Mouse (Mus musculus) right cerebral cortex, postnatal 4 days (tissue): ENCODE data around the gene Nfxl1.
"Not testable (repeated sequence)": the region's sequence is repeated elsewhere in the genome, so short reads cannot be mapped to it uniquely, and the experiment has no call there.

Experiments
- DNase-seq: peaks from one replicate; pipeline ENCODE4 v3.0.0-alpha.2; 2022

The Nfxl1 gene

GRCm38 (mm10) chr5:72559544-72560049 is at the start of gene Nfxl1:
TSS of gene Nfxl1 (minus strand) at chr5:72559684.
- peak; percentile 99 for DNase-seq

DNA sequence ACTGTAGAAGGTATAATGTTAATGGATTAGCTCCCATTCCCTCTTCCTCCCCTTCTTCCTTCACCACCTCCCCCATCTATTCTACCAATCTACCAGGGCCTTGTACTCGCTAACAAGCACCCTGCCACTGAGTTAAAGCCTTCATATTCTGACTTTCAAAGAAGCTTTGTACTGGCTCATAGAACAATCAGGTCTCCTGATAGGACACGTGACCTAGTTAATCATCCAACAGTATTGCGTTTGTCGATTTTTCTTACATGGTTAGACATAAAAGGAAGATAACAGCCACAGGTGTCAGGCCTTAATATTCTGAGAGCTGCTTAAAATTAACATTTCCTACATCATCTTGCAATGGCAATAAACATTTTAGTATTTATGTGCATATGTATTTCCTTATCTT is 43.7 kb upstream of the Nfxl1 start:
- no peak for DNase-seq

DNA sequence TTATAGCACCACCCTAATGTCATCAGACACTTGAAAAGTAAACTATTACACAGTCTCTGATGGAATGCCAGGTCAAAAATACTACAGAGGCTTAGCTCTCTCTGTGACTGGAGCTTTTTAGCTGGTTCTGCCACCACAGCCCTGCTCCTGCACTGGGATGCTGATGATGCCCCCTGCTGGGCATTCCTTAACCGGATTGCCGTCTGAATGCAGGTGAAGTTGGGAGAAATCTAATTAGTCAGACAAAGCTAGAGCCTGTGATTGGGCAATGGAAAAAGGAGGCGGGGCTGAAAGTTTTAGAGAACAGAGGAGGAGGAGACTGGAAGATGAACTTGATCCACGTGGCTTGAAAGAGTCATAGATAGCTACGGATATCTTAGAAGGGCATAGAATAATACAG is 41.5 kb upstream of the Nfxl1 start:
- peak; percentile 26 for DNase-seq

DNA sequence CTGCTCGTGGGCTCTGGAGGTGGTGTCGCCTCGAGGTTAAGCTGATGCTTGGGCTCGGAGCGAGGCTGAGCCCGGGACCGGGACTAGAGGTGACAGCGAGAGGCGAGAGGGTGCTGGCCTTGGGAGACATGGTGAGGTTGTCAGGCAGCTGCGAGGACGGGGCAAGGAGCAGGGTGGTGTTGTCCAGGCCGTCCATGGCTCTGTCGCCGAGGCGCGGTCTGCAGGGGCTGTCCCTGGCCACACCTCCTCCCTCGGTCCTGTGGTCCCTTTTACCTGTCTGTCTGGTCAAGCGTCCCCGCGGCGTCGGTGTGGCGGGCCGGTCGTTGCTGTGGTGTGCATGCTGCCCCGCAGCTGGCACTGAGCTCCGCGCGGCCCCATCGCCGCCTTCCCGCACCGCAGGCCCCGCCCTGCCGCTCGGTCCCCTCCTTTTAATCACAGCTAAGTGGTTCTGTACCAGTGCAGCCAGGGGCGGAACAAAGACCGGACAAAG is 27.8 kb upstream of the Nfxl1 start, which contains the start of gene Gm5868:
Gm5868 (minus strand) TSS at position 360 of the 490 bp plus-strand sequence.
- DNase-seq: no peak

DNA sequence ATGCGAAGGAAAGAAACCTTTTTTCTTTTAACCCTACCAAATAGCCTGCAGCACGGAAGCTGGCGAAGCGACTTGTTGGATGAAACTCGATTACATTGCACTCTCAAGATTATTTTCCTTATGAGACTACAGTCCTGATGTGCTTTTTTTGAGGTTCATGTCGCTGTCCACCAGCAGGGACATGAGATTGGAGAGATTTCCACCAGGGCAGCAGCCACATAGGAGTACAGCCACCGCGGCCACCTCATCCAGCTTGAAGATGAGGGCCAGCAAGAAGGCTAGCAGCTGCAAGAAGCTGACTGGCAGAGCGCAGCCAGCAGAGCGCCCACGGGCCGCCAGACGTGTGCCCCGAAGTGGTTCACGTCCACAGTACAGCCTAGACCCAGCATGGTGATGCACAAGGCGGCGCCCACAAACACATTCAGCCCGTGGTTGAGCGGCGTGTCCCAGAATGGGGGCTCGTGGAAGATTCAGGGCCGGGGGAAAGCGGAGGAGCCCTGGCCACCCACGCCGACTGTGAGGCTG is 27.2 kb upstream of the Nfxl1 start:
- DNase-seq: not testable (repeated sequence)

DNA sequence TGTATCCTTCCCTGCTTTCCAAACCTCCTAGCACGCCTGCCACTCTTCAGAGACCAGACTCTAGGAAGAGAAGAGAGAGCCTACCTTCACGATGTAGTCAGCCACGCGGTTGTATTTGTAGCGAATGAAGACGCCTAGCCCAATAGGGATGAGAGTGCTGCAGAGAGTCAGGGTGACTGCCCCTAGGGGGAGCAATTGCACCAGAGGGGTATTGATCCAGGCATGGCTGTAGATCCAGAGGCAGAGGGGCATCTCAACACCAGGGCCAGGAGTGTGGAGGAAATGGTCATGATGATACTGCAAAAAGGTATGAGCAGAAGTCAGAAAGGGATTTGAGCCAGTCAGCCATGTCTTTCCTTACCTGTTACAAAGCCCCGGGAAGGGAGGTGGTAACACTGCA is 26.6 kb upstream of the Nfxl1 start:
- not testable (repeated sequence) for DNase-seq

DNA sequence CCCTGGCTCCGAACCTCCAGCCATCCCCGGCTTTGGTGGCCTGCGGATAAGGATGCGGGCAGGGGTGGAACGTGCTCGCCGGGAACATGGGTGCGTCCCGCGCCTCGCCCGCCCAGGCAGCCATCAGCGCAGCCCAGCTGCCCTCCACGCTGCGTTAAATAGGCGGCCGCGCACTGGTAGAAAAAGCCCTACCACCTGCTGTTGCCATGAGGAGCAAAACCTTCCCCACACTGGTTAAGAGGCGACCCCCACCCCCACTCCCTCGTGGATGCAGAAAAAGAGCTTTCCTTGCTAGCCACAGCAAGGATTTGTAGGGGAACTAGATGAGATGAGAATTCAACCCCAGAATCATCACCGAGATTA is 21.5 kb upstream of the Nfxl1 start, which contains the start of gene Zar1:
Zar1 (minus strand) TSS at position 285 of the 363 bp plus-strand sequence.
- peak; percentile 7 for DNase-seq

- peak; percentile 6 for DNase-seq
Observed at GRCm38 (mm10) chr5:72580088-72580969, 20.8 kb upstream of the Nfxl1 start.

DNA sequence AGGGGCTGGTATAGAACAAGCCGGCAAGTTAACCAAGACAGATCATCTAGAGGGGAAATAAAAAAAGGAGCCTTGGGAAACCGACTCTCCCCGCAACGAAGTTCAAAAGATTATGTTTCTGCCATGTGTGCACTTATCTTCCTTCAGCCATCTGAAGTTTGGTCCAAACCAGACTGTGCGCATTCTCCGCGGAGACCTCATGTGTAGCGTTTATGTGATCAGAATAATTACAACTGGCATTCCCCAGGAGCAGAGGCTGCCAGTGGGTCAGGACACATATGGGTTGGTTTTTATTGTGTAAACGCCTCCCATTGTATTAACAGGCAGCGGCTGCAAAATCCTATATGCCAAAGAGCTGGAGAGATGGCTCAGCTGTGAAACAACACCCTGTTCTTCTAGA is 20.1 kb upstream of the Nfxl1 start:
- not testable (repeated sequence) for DNase-seq

DNA sequence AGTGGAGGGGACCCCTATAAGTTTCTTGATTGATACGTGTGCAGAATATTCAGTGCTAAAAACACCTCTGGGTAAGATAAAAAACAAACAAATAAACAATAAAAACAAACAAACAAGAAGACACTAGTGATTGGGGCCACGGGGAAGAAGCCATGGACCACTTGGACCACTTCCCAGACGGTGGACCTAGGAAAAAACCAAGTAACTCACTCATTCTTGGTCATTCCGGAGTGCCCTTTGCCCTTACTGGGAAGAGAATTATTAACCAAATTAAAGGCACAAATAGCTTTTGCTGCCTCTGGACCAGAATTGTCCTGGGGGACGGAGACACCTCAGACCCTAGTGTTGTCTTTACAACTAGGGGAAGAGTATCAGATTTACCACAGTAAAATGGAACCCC is 6.1 kb upstream of the Nfxl1 start:
- no peak for DNase-seq

DNA sequence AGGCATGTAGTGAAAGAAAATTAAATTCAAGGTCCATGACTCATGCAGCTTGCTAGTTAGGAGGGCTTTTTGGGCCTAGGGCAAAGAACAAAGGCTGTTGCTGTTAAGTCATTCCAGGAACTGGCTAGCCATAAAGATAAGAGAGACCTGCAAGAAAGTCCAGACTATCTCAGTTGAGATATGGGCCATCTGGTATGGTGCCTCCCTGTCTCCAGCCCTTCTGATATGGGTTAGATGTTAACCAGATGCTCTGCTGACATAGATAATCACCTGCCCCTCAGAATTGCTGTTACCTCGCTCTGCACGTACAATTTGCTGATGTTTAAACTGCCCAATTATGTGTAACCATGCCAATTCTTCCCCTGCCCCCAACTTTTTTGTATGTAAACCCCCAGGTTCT is 3.7 kb upstream of the Nfxl1 start:
- DNase-seq: not testable (repeated sequence)

DNA sequence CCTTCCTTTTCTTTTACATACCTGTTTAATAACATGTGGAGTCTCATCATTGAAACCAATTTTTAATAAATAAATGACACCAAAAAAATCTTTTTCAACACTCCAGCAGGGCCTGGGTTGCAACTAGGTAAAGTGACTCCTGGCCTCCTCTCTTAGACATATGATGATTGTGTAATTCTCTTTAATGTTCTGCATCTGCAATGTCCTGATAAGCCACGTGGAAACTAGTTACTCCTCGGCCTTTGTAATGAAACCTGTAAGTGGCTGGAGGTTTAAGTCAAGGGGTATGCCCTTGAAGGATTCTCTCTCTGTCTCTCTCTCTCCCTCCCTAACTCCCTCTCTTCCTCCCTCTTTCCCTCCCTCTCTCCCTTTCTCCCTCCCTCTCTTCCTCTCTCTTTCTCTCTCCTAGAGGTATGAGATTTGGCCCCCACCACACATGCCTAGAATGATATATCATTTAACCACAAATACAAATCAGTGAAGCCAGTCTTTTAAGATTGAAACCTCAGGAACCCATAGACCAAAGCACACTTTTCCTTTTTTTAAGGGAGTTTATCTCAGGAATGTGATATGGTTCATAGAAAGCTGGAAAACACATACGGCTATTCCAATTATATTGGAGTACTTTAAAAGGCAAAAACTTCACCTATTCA is 1.6 kb upstream of the Nfxl1 start:
- DNase-seq: no peak

- no peak for DNase-seq
Observed at GRCm38 (mm10) chr5:72558716-72559526, 563 bp downstream of the Nfxl1 start.

GRCm38 (mm10) chr5:72556245-72556644 is 3.2 kb downstream of the Nfxl1 start:
- DNase-seq: no peak

GRCm38 (mm10) chr5:72551209-72551608 is 8.3 kb downstream of the Nfxl1 start:
- DNase-seq: no peak

GRCm38 (mm10) chr5:72528896-72529295 is 30.6 kb downstream of the Nfxl1 start:
- DNase-seq: no peak

GRCm38 (mm10) chr5:72513808-72514207 is 45.7 kb downstream of the Nfxl1 start:
- no peak for DNase-seq

- DNase-seq: no peak
Observed at GRCm38 (mm10) chr5:72505740-72506139, 53.7 kb downstream of the Nfxl1 start.

GRCm38 (mm10) chr5:72503531-72504523 is 55.7 kb downstream of the Nfxl1 start, which contains the start of gene Corin:
TSS of gene Corin (minus strand) at chr5:72504473.
- DNase-seq: peak; percentile 11

- DNase-seq: no peak
Observed at GRCm38 (mm10) chr5:72502778-72503177, 56.7 kb downstream of the Nfxl1 start.

- no peak for DNase-seq
Observed at GRCm38 (mm10) chr5:72501763-72502162, 57.7 kb downstream of the Nfxl1 start.
